Mouse (Mus musculus) testis, adult 2 months (tissue): ENCODE measurements around the gene Klhl32.

Source experiments
- CTCF ChIP-seq: fragments of 200-500 bp; IDR thresholded peaks from 2 replicates; pipeline ENCODE4 v1.5.1; 2012; ENCODE audit warnings: low read depth, mild to moderate bottlenecking, inconsistent platforms, low read length, moderate library complexity; ENCODE audit not compliant: control insufficient read depth, insufficient read depth, insufficient replicate concordance
- POLR2A ChIP-seq: fragments of 200-500 bp; IDR thresholded peaks from 2 replicates; pipeline ENCODE4 v1.6.1; 2012; ENCODE audit warnings: low read depth, mild to moderate bottlenecking, inconsistent platforms, low read length, moderate library complexity; ENCODE audit not compliant: control insufficient read depth

DNA sequence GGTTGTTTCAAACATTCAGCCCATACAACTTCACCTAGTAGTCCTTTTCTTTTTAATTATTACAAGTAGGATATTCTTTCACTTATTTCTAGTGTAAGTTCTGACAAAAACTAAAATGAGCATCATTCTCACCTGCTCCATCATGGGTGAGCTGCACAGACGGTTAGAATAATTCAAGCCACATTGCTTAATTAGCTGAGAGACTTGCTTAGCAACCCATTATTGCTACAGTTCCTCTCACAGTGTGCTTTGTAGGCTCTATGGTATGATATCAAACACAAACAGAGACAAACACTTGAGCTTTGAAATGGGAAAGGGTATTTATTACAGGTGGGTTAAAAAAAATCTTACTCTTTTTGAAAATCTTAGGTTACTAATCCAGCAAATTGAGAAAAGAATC is 49.0 kb downstream of the Klhl32 start:
- TF ChIP-seq CTCF (no peak), POLR2A (no peak)
